Mouse (Mus musculus): Measurements from ENCODE around the gene Flnc. TPM values are rescaled to one million over a fixed set of nuclear protein-coding genes. Genes with fewer than 3 reads are reported as not detected.

Flnc gene
- polyA plus RNA-seq, 2 experiments from 2014 or later = not detected

DNA sequence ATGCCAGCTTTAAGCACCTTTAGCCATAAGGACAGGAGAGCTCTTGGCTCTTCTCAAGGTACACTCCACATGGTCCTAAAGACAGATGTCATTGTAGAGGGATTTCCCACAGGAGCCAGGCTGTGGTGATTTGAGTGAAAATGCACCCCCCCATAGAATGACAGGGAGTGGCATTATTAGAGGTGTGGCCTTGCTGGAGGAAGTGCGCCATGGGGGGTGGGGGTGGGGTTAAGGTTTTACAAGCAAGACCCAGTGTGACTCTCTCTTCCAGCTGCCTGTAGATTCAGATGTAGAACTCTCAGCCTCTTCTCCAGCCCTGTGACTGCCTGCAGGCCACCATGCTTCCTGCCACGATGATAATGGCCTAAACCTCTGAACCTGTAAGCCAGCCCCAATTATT is 52.9 kb downstream of the Flnc start:
- ATAC-seq = no peak

DNA sequence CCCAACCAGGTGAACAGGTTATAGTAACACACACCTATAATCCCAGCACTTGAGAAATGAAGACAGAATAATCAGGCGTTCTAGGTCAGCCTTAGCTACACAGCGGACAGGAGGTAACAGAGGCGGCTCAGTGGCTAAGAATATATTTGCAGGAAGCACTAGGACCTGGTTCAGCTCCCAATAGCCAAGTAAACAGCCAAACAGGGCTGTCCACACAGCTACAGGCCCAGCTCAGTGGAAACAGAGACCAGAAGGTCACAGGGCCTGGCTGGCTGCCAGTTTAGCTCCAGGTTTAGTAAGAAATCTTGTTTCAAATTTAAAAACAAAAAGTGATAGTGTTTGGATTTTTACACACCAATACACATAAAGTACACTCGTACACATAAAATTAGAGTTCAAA is 61.0 kb downstream of the Flnc start:
- ATAC-seq = no peak

DNA sequence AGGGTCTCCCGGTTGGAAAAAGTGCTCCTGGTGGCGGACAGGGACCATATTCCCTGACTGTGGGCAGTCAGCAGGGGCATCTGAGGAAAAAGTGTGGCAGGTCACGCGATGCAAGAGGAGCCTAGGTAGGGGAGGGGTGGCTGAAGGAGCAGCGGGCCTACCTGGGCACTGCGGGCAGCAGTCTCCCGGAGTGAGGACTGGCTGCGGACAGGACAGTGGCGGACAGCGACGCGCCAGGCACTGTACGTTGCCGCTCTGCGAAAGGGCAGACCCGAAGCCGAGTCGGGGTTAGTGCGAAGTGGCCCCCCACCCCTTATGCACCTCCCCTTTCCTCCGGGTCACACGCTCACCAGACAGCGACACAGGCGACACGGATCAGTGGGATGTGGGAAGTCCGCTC is 63.2 kb downstream of the Flnc start:
- ATAC-seq = no peak

DNA sequence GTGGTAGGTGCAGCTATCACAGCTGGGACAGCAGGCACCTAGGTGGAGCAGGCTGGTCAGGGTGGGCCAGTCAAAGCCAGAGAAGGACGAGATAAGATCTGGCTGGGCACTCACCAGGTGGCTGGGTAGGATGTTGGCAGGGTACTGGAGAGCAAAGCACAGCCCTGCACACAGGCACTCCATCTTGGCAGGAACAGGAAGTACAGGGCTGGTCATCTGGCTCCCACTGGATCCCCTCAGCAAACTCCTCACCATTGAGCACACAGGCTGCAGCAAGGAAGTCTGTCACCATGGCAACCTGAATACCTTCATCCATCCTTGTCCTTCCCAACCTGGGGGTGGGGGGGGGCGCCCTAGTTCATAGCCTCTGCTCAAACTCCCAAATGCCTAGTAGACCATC is 64.7 kb downstream of the Flnc start:
- ATAC-seq = no peak

DNA sequence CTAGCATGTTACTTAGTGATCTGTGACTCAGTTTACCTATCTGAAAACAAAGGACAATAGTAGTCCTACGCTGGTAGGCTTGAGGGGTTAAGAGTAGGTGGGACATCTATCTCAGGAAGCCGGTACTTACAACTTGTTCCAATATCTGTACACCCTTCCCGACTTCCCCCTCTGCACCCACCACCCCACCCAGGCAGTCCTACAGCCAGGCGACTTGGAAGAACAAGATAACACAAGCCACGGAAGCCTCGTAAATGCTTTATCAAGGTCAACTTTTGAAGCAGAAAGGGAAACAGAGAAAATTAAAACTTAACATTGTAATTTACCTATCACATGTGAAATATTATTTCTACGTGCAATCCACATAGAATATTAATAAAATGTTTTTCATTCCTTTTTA is 67.1 kb downstream of the Flnc start:
- ATAC-seq = no peak

DNA sequence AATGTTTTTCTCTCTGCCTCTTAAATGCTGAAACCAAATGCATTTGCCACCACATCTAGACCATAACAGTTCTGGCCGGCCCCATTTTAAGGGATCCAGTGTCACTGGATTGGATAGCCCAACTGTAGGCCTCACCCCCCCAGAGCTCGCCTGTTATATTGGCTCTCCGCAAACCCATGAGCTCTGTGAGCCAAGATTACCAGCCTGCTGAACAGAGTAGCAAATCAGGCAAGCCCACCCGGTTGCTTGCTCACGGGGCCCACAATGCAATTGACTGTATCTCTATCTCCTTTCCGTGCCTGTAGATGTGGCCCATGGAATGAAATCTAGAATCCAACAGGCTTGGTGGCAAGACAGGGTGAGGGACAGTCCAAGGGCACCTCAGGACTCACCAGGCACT is 67.8 kb downstream of the Flnc start:
- no peak for ATAC-seq

DNA sequence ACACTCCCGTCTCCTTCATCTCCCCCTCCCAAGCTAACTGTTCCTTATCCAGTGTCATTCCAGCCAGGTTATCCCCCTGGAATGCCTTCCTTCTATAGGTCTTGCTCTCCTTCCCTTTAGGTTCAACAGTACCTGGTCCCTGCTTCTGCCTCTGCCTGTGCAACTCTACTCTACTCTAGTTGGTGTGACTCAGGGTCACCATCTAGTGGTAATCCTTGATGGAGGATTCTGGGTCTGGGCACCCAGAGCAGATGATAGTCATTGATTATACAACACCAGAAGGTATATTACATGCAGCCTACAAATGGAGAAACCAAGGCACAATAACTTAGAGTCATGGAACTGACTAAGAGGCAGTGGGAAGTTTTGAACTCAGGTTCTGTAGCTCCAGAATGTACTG is 68.5 kb downstream of the Flnc start:
- no peak for ATAC-seq

DNA sequence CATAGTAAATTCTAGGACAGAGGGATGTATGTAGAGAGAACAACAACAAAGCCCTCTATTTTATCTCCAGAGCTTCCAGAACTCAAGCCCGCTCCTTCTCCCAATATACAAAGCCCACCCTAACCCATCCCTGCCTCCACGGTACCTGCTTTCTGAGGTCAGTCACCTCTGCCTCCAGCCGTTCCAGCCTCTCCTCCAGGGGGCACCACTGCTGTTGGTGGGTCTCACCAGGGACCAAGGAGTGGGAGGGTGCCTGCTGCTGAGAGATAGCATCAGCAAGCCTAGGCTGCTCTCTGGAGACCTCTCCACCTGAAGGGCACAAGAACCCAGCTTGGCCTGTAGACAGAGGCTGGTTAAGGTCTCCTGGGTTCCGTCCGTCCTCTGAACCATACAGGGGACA is 72.4 kb downstream of the Flnc start:
- no peak for ATAC-seq

DNA sequence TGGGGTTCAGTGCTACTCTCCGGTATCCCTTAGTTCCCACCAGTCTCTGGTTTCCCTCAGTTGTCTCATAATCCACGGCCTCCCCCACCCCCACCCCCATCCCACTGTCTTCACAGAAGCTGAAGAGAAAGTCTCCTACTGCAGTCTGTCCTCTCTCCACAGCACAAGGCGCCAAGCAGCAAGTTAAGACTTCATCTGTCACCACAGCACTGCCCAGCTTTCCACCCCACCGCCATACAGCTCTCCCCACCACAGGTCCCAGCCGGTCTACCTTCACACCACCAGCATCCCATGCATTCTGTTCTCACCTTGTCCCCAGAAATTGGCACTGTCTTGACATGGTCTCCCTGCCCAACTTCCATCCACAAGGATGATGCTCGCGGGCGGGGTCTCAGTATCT is 73.8 kb downstream of the Flnc start:
- ATAC-seq = no peak

DNA sequence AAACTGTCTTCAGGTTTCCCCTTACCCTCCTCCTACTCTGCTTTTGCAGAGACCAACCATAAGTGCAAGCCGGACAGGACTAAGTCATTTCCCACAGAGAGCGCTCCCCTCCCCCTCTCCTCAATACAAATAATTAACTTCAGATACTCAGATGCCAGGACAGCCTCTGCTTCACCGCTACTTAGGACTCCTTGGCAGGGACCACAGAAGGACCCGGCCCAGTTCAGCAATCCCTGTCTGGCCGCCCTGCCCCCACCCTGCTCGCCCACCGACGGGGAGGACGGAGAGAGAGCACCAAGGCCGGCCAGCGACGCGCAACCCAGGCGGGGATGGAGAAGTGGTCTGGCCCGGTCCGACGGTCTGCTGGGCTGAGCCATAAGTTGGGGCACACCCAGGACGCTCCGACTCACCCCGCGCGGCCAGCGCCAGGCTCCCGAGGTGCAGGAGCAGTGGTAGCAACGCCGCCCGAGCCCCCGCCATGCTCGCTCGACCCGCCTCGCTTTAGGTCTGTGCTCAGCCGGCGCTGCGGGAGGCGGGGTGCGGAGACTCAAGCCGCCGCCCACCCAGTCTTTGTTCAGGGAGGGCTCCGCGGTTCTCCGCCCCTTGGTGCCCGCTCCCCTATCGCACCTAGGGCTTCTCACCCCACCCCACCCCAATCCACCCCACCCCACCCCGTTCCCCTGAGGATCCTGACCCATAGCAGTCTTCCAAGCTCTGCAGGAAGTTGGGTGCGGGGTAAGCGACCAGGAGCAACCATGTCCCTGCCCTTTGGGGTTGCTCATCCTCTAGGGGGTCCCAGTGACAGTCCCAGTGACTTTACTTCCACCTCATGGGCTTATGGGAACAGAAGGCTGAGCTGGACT is 74.6 kb downstream of the Flnc start, which contains the start of gene Kcp:
Kcp (minus strand) TSS at position 506 of the 863 bp plus-strand sequence.
- ATAC-seq = no peak

DNA sequence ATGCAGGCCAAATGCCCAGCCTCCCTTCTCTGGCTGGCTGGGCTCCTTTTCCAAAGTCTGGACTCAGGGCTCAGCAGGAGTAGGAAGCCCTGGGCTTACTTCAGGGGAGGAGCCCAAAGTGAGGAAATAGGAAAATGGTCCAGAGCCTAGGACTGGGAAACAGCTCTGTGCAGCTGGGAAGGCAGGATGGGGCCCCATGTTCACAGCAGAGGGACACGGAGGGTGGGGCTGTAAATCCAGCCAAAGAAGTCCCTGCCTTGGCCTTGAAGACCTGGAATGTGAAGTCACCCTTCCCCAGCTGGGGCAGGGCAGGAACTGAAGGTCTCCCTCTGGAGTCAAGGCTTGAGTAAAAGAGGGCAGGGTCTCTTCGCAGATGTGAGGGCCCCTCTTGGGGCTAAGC is 76.0 kb downstream of the Flnc start:
- no peak for ATAC-seq

Other genes with a start within 250 kb of the Flnc start
- gene Impdh1, start 216.9 kb upstream of the Flnc start, polyA plus RNA-seq (2017; shearing (Covaris generic)) = 10 to 100 TPM; 13.0 to 16.5 TPM
- gene Hilpda, start 160.8 kb upstream of the Flnc start, polyA plus RNA-seq (2017; shearing (Covaris generic)) = 10 to 100 TPM; 28.1 to 33.4 TPM
- gene Fam71f2, start 153.7 kb upstream of the Flnc start, polyA plus RNA-seq (2017; shearing (Covaris generic)) = 1 to 10 TPM in 1 of 2 experiments, not detected in 1; 1.1 TPM
- gene Fam71f1, start 114.1 kb upstream of the Flnc start, polyA plus RNA-seq (2017; shearing (Covaris generic)) = not detected
- 10 to 100 TPM; 55.9 to 61.0 TPM for gene Calu, start 85.2 kb upstream of the Flnc start, polyA plus RNA-seq (2017; shearing (Covaris generic))
- gene Opn1sw, start 44.8 kb upstream of the Flnc start, polyA plus RNA-seq (2017; shearing (Covaris generic)) = under 1 TPM; 0.23 to 0.52 TPM
- under 1 TPM; 0.21 to 0.54 TPM for gene Ccdc136, start 36.9 kb upstream of the Flnc start, polyA plus RNA-seq (2017; shearing (Covaris generic))
- 100 to 1,000 TPM; 373 to 399 TPM for gene Atp6v1f, start 34.5 kb downstream of the Flnc start, polyA plus RNA-seq (2017; shearing (Covaris generic))
- gene Atp6v1fnb, start 38.2 kb downstream of the Flnc start, polyA plus RNA-seq (2017; shearing (Covaris generic)) = not detected
- gene Kcp, start 74.7 kb downstream of the Flnc start, polyA plus RNA-seq (2017; shearing (Covaris generic)) = under 1 TPM in 1 of 2 experiments, not detected in 1; 0.12 TPM
- gene Irf5, start 93.4 kb downstream of the Flnc start, polyA plus RNA-seq (2017; shearing (Covaris generic)) = 10 to 100 TPM; 18.5 to 22.0 TPM
- 10 to 100 TPM; 67.1 to 70.6 TPM for gene Tnpo3, start 176.6 kb downstream of the Flnc start, polyA plus RNA-seq (2017; shearing (Covaris generic))